Mouse (Mus musculus): ENCODE measurements around the gene Prkce. TPM values are rescaled to one million over a fixed set of nuclear protein-coding genes. Genes with fewer than 3 reads are reported as not detected.

Prkce gene
- 12.0 and 12.2 TPM in 2 replicates for polyA plus RNA-seq (2014; fragmentation: Nextera tagmentation; extraction: Ambion mirVana)

- Histone ChIP-seq H3K27ac (replicated peaks in 1 of 2; ENCODE audit: control insufficient read depth in 1 of 2, insufficient read depth in 1 of 2, low read depth in 2 of 2, low read length in 2 of 2) (peak within 1 kb of the TSS; percentile 86 to 99), H3K9ac (ENCODE audit: low read length) (peak within 1 kb of the TSS; percentile 97), H3K4me3 (ENCODE audit: control insufficient read depth in 1 of 2, insufficient read depth in 1 of 2, low read depth in 1 of 2, low read length in 2 of 2) (peak within 1 kb of the TSS; percentile 54 to 71), H3K4me1 (ENCODE audit: control insufficient read depth in 2 of 2, insufficient read depth in 2 of 2, low read length in 2 of 2) (peaks cover 21 to 38% of the 10 kb centered on the region in 2 experiments), H3K9me3 (ENCODE audit: control insufficient read depth, low read length) (no peaks in the 10 kb centered on the region), H3K27me3 (ENCODE audit: control insufficient read depth, insufficient read depth, low read length) (no peaks in the 10 kb centered on the region), H3K36me3 (ENCODE audit: control insufficient read depth, insufficient read depth, low read length) (peaks cover 13% of the 10 kb centered on the region), H3K4me2 (ENCODE audit: low read length) (peak within 1 kb of the TSS; percentile 97)
- peak; percentile 66 for ATAC-seq (ENCODE audit: insufficient number of reproducible peaks, insufficient read depth, low FRiP score, low read depth)
- WGBS, result under 1% methylated on average over 108 of the region's 115 CpGs
Measured at GRCm38 (mm10) chr17:86167320-86168230, at the start of gene Prkce. Gene Prkce, plus strand, starts transcription at chr17:86167785.

DNA sequence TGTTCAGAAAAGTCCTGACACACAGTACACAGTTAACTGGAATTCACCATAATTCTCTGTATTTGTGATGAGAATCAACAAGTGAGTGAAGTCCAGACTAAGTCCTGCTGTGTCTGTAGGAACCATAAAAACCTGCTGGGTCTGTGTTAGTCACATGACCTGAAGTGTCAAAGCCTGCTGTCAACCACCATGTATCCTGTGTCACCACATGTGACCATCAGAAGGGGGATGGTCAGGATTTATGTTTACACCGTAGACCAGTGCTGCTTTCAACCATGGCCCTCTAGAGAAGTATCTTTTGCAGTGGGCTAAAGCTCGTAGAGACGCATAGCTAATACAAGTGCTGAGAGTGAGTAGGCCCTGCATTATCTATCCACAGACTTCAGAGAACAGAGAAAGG, 44.4 kb upstream of the Prkce start:
- ATAC-seq (ENCODE audit: insufficient number of reproducible peaks, insufficient read depth, low FRiP score, low read depth), result no peak
- WGBS, result 72% methylated on average over 3 of the region's 3 CpGs
- H3K4me3 ChIP-seq (ENCODE audit: control insufficient read depth in 1 of 2, insufficient read depth in 1 of 2, low read depth in 1 of 2, low read length in 2 of 2), result no peak overlapping the region
- H3K36me3 ChIP-seq (ENCODE audit: control insufficient read depth, insufficient read depth, low read length), result peaks cover 44% of the 10 kb centered on the region
- no peak overlapping the region for H3K27ac ChIP-seq (replicated peaks in 1 of 2; ENCODE audit: control insufficient read depth in 1 of 2, insufficient read depth in 1 of 2, low read depth in 2 of 2, low read length in 2 of 2)
- H3K27me3 ChIP-seq (ENCODE audit: control insufficient read depth, insufficient read depth, low read length), result no peaks in the 10 kb centered on the region
- no peak overlapping the region for H3K9ac ChIP-seq (ENCODE audit: low read length)
- no peaks in the 10 kb centered on the region for H3K9me3 ChIP-seq (ENCODE audit: control insufficient read depth, low read length)
- H3K4me1 ChIP-seq (ENCODE audit: control insufficient read depth in 2 of 2, insufficient read depth in 2 of 2, low read length in 2 of 2), result no peaks in the 10 kb centered on the region
- no peak overlapping the region for H3K4me2 ChIP-seq (ENCODE audit: low read length)

DNA sequence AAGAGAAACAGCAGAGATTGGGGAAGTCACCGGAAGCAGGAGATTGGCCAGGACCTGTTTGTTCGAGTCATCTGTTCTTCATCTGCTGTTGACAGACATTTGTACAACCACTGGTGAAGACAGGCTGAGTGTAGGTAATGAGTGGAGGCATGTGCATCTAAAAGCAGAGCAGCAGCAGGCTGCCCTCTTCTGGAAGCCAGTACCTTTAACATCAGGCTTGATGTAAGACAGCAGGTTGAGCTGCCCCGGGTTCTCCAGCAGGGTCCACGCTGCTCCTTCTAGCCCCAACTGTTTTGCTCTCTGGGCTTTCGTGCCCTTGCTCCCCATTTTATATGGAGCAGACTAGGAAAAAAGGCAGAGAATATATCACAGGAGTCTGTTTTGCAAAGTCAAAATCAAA, 41.7 kb upstream of the Prkce start:
- no peak for ATAC-seq (ENCODE audit: insufficient number of reproducible peaks, insufficient read depth, low FRiP score, low read depth)
- Histone ChIP-seq H3K4me2 (ENCODE audit: low read length) (no peak overlapping the region), H3K4me1 (ENCODE audit: control insufficient read depth in 2 of 2, insufficient read depth in 2 of 2, low read length in 2 of 2) (no peaks in the 10 kb centered on the region), H3K27me3 (ENCODE audit: control insufficient read depth, insufficient read depth, low read length) (no peaks in the 10 kb centered on the region), H3K27ac (replicated peaks in 1 of 2; ENCODE audit: control insufficient read depth in 1 of 2, insufficient read depth in 1 of 2, low read depth in 2 of 2, low read length in 2 of 2) (no peak overlapping the region), H3K4me3 (ENCODE audit: control insufficient read depth in 1 of 2, insufficient read depth in 1 of 2, low read depth in 1 of 2, low read length in 2 of 2) (no peak overlapping the region), H3K9ac (ENCODE audit: low read length) (no peak overlapping the region), H3K9me3 (ENCODE audit: control insufficient read depth, low read length) (no peaks in the 10 kb centered on the region), H3K36me3 (ENCODE audit: control insufficient read depth, insufficient read depth, low read length) (peaks cover 46% of the 10 kb centered on the region)
- WGBS, result 41% methylated on average over 5 of the region's 5 CpGs

DNA sequence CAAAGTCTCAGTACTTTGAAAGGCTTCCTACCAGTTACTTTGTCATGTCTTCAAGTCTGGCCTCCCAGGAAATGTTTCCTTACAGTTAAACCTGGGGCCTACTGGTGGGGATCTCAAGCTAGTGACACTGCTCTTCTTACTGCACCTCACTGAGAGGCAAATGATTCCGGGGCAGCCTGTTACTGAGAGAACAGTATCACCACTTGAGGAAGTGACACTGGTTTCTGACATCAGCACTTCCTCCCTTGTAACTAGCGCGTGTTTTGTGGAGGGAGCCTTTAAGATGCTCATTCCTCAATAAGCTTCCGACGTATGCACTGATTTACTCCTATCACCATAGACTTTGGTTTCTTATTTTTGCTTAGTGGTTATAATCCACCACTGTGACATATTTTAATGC, 39.4 kb upstream of the Prkce start:
- Histone ChIP-seq H3K27me3 (ENCODE audit: control insufficient read depth, insufficient read depth, low read length) (no peaks in the 10 kb centered on the region), H3K36me3 (ENCODE audit: control insufficient read depth, insufficient read depth, low read length) (peaks cover 34% of the 10 kb centered on the region), H3K9ac (ENCODE audit: low read length) (no peak overlapping the region), H3K4me3 (ENCODE audit: control insufficient read depth in 1 of 2, insufficient read depth in 1 of 2, low read depth in 1 of 2, low read length in 2 of 2) (no peak overlapping the region), H3K27ac (replicated peaks in 1 of 2; ENCODE audit: control insufficient read depth in 1 of 2, insufficient read depth in 1 of 2, low read depth in 2 of 2, low read length in 2 of 2) (no peak overlapping the region), H3K4me1 (ENCODE audit: control insufficient read depth in 2 of 2, insufficient read depth in 2 of 2, low read length in 2 of 2) (no peaks in the 10 kb centered on the region), H3K9me3 (ENCODE audit: control insufficient read depth, low read length) (no peaks in the 10 kb centered on the region), H3K4me2 (ENCODE audit: low read length) (no peak overlapping the region)
- ATAC-seq (ENCODE audit: insufficient number of reproducible peaks, insufficient read depth, low FRiP score, low read depth), result no peak
- 79% methylated on average over 5 of the region's 5 CpGs for WGBS

DNA sequence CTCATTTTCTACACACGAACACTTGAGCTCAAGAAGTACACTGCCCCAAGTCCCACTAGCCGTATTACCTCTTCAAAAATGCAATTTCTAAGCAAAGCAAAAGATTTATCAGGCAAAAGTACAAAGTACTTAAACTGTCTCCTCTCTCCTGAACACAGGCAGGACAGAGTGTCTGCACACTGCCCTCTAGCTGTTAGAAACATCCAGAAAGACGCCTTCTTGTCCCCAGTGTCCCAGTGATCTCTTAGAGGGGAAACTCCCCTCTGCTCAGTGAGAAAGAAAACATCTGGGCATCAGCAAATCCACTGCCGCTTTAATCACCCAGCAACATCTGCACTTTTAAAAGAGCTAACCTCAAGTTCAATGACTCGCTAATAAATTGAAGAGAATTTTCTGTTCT, 35.1 kb upstream of the Prkce start:
- Histone ChIP-seq H3K4me3 (ENCODE audit: control insufficient read depth in 1 of 2, insufficient read depth in 1 of 2, low read depth in 1 of 2, low read length in 2 of 2) (no peak overlapping the region), H3K9me3 (ENCODE audit: control insufficient read depth, low read length) (no peaks in the 10 kb centered on the region), H3K4me1 (ENCODE audit: control insufficient read depth in 2 of 2, insufficient read depth in 2 of 2, low read length in 2 of 2) (no peaks in the 10 kb centered on the region), H3K4me2 (ENCODE audit: low read length) (no peak overlapping the region), H3K27ac (replicated peaks in 1 of 2; ENCODE audit: control insufficient read depth in 1 of 2, insufficient read depth in 1 of 2, low read depth in 2 of 2, low read length in 2 of 2) (no peak overlapping the region), H3K27me3 (ENCODE audit: control insufficient read depth, insufficient read depth, low read length) (no peaks in the 10 kb centered on the region), H3K36me3 (ENCODE audit: control insufficient read depth, insufficient read depth, low read length) (peaks cover 53% of the 10 kb centered on the region), H3K9ac (ENCODE audit: low read length) (no peak overlapping the region)
- 70% methylated on average over 5 of the region's 5 CpGs for WGBS
- ATAC-seq (ENCODE audit: insufficient number of reproducible peaks, insufficient read depth, low FRiP score, low read depth), result no peak

DNA sequence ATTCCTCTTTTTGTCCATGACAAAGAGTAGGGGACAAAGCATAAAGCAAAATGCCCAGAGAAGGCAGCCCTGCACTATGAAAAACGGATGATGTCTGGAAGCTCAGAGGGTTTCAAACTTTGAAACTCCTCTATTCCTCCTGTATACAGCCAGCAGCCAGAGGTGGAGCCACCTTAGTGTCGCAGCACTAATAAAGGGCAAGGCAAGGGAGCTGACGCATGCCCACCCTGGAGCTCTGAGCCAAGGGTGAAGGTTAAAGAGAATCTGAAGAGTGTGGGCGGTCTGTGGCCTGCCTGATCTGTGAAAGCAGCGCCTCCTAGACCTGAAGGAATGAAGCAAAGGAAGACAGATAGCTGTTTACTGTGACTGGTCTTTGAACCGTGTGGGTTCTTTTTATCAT, 33.1 kb upstream of the Prkce start:
- ATAC-seq (ENCODE audit: insufficient number of reproducible peaks, insufficient read depth, low FRiP score, low read depth), result no peak
- H3K36me3 ChIP-seq (ENCODE audit: control insufficient read depth, insufficient read depth, low read length), result peaks cover 52% of the 10 kb centered on the region
- no peaks in the 10 kb centered on the region for H3K27me3 ChIP-seq (ENCODE audit: control insufficient read depth, insufficient read depth, low read length)
- H3K4me1 ChIP-seq (ENCODE audit: control insufficient read depth in 2 of 2, insufficient read depth in 2 of 2, low read length in 2 of 2), result no peaks in the 10 kb centered on the region
- H3K4me2 ChIP-seq (ENCODE audit: low read length), result no peak overlapping the region
- no peak overlapping the region for H3K4me3 ChIP-seq (ENCODE audit: control insufficient read depth in 1 of 2, insufficient read depth in 1 of 2, low read depth in 1 of 2, low read length in 2 of 2)
- H3K9me3 ChIP-seq (ENCODE audit: control insufficient read depth, low read length), result no peaks in the 10 kb centered on the region
- H3K9ac ChIP-seq (ENCODE audit: low read length), result no peak overlapping the region
- H3K27ac ChIP-seq (replicated peaks in 1 of 2; ENCODE audit: control insufficient read depth in 1 of 2, insufficient read depth in 1 of 2, low read depth in 2 of 2, low read length in 2 of 2), result no peak overlapping the region
- WGBS, result 70% methylated on average over 6 of the region's 6 CpGs

- 82% methylated on average over 10 of the region's 10 CpGs for WGBS
- Histone ChIP-seq H3K27ac (replicated peaks in 1 of 2; ENCODE audit: control insufficient read depth in 1 of 2, insufficient read depth in 1 of 2, low read depth in 2 of 2, low read length in 2 of 2) (no peak overlapping the region), H3K4me1 (ENCODE audit: control insufficient read depth in 2 of 2, insufficient read depth in 2 of 2, low read length in 2 of 2) (no peaks in the 10 kb centered on the region), H3K9me3 (ENCODE audit: control insufficient read depth, low read length) (no peaks in the 10 kb centered on the region), H3K4me2 (ENCODE audit: low read length) (no peak overlapping the region), H3K4me3 (ENCODE audit: control insufficient read depth in 1 of 2, insufficient read depth in 1 of 2, low read depth in 1 of 2, low read length in 2 of 2) (no peak overlapping the region), H3K36me3 (ENCODE audit: control insufficient read depth, insufficient read depth, low read length) (peaks cover 52% of the 10 kb centered on the region), H3K27me3 (ENCODE audit: control insufficient read depth, insufficient read depth, low read length) (no peaks in the 10 kb centered on the region), H3K9ac (ENCODE audit: low read length) (no peak overlapping the region)
- ATAC-seq (ENCODE audit: insufficient number of reproducible peaks, insufficient read depth, low FRiP score, low read depth), result no peak
Measured at GRCm38 (mm10) chr17:86135835-86136234, 31.8 kb upstream of the Prkce start.

Data from heart, embryonic 14.5 days (tissue).